Mouse (Mus musculus): ENCODE results near the gene Gm20388. TPM values are rescaled to one million over a fixed set of nuclear protein-coding genes. Genes with fewer than 3 reads are reported as not detected.

Gm20388 gene
- polyA plus RNA-seq, 1 experiment from 2014 or later, result not detected

DNA sequence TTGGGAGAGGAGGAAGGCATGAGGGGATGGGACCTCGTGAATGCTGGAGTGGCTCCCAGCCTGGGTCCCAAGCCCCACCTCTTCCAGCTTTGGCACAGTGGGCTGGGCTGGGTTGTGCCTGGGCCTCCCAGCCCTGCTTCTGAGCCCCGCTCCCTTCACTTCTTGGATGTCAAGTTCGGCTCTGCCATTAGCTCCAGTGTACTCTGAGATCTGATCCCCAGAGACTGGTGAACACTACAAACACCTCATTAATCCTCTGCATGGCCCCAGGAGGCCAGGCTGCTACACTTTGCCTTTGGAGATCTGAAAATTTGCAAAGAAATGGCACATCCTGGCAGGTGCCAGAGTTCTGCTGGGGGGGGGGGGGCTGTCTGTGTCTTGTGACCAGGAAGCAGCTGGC is 1858.5 kb downstream of the Gm20388 start:
- ATAC-seq (ENCODE audit: insufficient number of reproducible peaks, low FRiP score, low TSS enrichment, low read depth) (no peak), DNase-seq (ENCODE audit: low spot score) (no peak)
- Histone ChIP-seq H3K36me3 (ENCODE audit: control insufficient read depth, insufficient read depth, low read length) (no peaks in the 10 kb centered on the region), H3K27ac (replicated peaks; ENCODE audit: low read depth, low read length) (no peak overlapping the region), H3K4me3 (ENCODE audit: low read depth, low read length) (no peak overlapping the region), H3K4me2 (ENCODE audit: low read depth, severe bottlenecking) (no peak overlapping the region), H3K9ac (ENCODE audit: low read length) (no peak overlapping the region), H3K27me3 (ENCODE audit: control insufficient read depth, insufficient read depth, low read length) (no peaks in the 10 kb centered on the region), H3K9me3 (ENCODE audit: control insufficient read depth, low read length) (no peaks in the 10 kb centered on the region), H3K4me1 (ENCODE audit: control insufficient read depth, insufficient read depth, low read length) (0 out of 2 replicates have a peak, but pooled peaks cover 3% of the 10 kb centered on the region)
- WGBS, result 45% methylated on average over 3 of the region's 3 CpGs

DNA sequence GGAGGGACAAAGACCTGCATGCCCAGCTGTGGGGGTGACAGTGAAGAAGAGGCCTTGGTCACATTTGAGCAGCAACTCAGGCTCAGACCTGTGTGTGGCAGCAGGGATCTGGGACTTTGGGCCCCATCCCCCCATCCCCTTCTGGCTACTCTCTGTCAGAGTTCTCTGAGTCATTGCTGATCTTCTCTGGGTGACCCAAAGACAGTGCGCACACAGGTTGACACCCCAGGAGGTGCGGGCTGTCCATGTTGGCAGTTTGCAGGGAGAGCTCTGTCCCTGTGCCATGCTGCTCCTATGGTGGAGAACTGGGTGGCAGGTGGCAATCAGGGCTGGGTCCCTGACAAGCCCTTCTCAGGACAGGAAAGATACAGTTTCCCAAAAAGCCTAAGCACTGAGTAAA is 1859.0 kb downstream of the Gm20388 start:
- no peak overlapping the region for H3K4me2 ChIP-seq (ENCODE audit: low read depth, severe bottlenecking)
- no peaks in the 10 kb centered on the region for H3K27me3 ChIP-seq (ENCODE audit: control insufficient read depth, insufficient read depth, low read length)
- no peaks in the 10 kb centered on the region for H3K36me3 ChIP-seq (ENCODE audit: control insufficient read depth, insufficient read depth, low read length)
- H3K9me3 ChIP-seq (ENCODE audit: control insufficient read depth, low read length), result no peaks in the 10 kb centered on the region
- no peak overlapping the region for H3K4me3 ChIP-seq (ENCODE audit: low read depth, low read length)
- no peak overlapping the region for H3K9ac ChIP-seq (ENCODE audit: low read length)
- no peak for DNase-seq (ENCODE audit: low spot score)
- H3K27ac ChIP-seq (replicated peaks; ENCODE audit: low read depth, low read length), result no peak overlapping the region
- WGBS, result 80% methylated on average over 2 of the region's 2 CpGs
- H3K4me1 ChIP-seq (ENCODE audit: control insufficient read depth, insufficient read depth, low read length), result 0 out of 2 replicates have a peak, but pooled peaks cover 3% of the 10 kb centered on the region
- no peak for ATAC-seq (ENCODE audit: insufficient number of reproducible peaks, low FRiP score, low TSS enrichment, low read depth)

GRCm38 (mm10) chr8:121770845-121771752 is 1860.5 kb downstream of the Gm20388 start:
- H3K27me3 ChIP-seq (ENCODE audit: control insufficient read depth, insufficient read depth, low read length), result no peaks in the 10 kb centered on the region
- H3K27ac ChIP-seq (replicated peaks; ENCODE audit: low read depth, low read length), result no peak overlapping the region
- WGBS, result 42% methylated on average over 19 of the region's 19 CpGs
- no peak overlapping the region for H3K9ac ChIP-seq (ENCODE audit: low read length)
- no peak overlapping the region for H3K4me3 ChIP-seq (ENCODE audit: low read depth, low read length)
- ATAC-seq (ENCODE audit: insufficient number of reproducible peaks, low FRiP score, low TSS enrichment, low read depth) (no peak), DNase-seq (ENCODE audit: low spot score) (no peak)
- H3K4me2 ChIP-seq (ENCODE audit: low read depth, severe bottlenecking), result no peak overlapping the region
- H3K4me1 ChIP-seq (ENCODE audit: control insufficient read depth, insufficient read depth, low read length), result 0 out of 2 replicates have a peak, but pooled peaks cover 3% of the 10 kb centered on the region
- no peaks in the 10 kb centered on the region for H3K36me3 ChIP-seq (ENCODE audit: control insufficient read depth, insufficient read depth, low read length)
- no peaks in the 10 kb centered on the region for H3K9me3 ChIP-seq (ENCODE audit: control insufficient read depth, low read length)

- H3K4me2 ChIP-seq (ENCODE audit: low read depth, severe bottlenecking), result no peak overlapping the region
- DNase-seq (ENCODE audit: low spot score) (no peak), ATAC-seq (ENCODE audit: insufficient number of reproducible peaks, low FRiP score, low TSS enrichment, low read depth) (no peak)
These were observed 1863.2 kb downstream of the Gm20388 start for GRCm38 (mm10) chr8:121773876-121774275.

DNA sequence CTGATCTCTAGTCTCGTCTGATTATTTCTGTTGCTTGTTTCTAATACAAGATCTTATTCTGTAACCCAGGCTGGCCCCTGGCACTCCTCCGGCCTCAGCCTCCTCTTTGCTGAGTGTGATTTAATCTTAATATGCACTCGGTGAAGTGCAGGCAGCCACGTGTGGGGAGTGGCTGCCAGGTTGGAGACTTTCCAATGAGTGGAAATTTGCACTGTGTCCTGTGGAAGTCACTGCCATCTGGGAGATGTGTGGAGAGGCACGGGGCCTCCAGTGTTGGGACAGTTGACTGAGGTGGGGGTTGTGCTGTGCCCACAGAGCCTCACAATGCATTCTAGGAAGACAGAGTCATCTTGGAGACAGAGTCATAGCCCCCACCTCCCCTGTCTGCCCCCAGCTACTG is 1871.9 kb downstream of the Gm20388 start:
- ATAC-seq (ENCODE audit: insufficient number of reproducible peaks, low FRiP score, low TSS enrichment, low read depth) (no peak), DNase-seq (ENCODE audit: low spot score) (no peak)
- no peaks in the 10 kb centered on the region for H3K27me3 ChIP-seq (ENCODE audit: control insufficient read depth, insufficient read depth, low read length)
- H3K36me3 ChIP-seq (ENCODE audit: control insufficient read depth, insufficient read depth, low read length), result no peaks in the 10 kb centered on the region
- H3K9ac ChIP-seq (ENCODE audit: low read length), result no peak overlapping the region; the same call in 1 of the 2 replicates
- WGBS, result 81% methylated on average over 5 of the region's 5 CpGs
- H3K27ac ChIP-seq (replicated peaks; ENCODE audit: low read depth, low read length), result no peak overlapping the region
- H3K9me3 ChIP-seq (ENCODE audit: control insufficient read depth, low read length), result no peaks in the 10 kb centered on the region
- no peak overlapping the region for H3K4me3 ChIP-seq (ENCODE audit: low read depth, low read length)
- H3K4me2 ChIP-seq (ENCODE audit: low read depth, severe bottlenecking), result no peak overlapping the region
- H3K4me1 ChIP-seq (ENCODE audit: control insufficient read depth, insufficient read depth, low read length), result no peaks in the 10 kb centered on the region

More at GRCm38 (mm10) chr8:121773876-121774275, 1863.2 kb downstream of the Gm20388 start:
- 91% methylated on average over 12 of the region's 12 CpGs for WGBS
- no peaks in the 10 kb centered on the region for H3K9me3 ChIP-seq (ENCODE audit: control insufficient read depth, low read length)
- H3K4me3 ChIP-seq (ENCODE audit: low read depth, low read length), result no peak overlapping the region
- no peaks in the 10 kb centered on the region for H3K36me3 ChIP-seq (ENCODE audit: control insufficient read depth, insufficient read depth, low read length)
- H3K27ac ChIP-seq (replicated peaks; ENCODE audit: low read depth, low read length), result no peak overlapping the region
- H3K4me1 ChIP-seq (ENCODE audit: control insufficient read depth, insufficient read depth, low read length), result 0 out of 2 replicates have a peak, but pooled peaks cover 3% of the 10 kb centered on the region
- no peaks in the 10 kb centered on the region for H3K27me3 ChIP-seq (ENCODE audit: control insufficient read depth, insufficient read depth, low read length)
- H3K9ac ChIP-seq (ENCODE audit: low read length), result no peak overlapping the region

- DNase-seq (ENCODE audit: low spot score), result no peak
- H3K9me3 ChIP-seq (ENCODE audit: control insufficient read depth, low read length), result no peaks in the 10 kb centered on the region
- no peaks in the 10 kb centered on the region for H3K36me3 ChIP-seq (ENCODE audit: control insufficient read depth, insufficient read depth, low read length)
- H3K27ac ChIP-seq (replicated peaks; ENCODE audit: low read depth, low read length), result no peak overlapping the region
- no peaks in the 10 kb centered on the region for H3K27me3 ChIP-seq (ENCODE audit: control insufficient read depth, insufficient read depth, low read length)
- WGBS, result 70% methylated on average over 10 of the region's 10 CpGs
- no peak for ATAC-seq (ENCODE audit: insufficient number of reproducible peaks, low FRiP score, low TSS enrichment, low read depth)
- H3K4me1 ChIP-seq (ENCODE audit: control insufficient read depth, insufficient read depth, low read length), result no peaks in the 10 kb centered on the region
- no peak overlapping the region for H3K4me2 ChIP-seq (ENCODE audit: low read depth, severe bottlenecking)
- no peak overlapping the region for H3K9ac ChIP-seq (ENCODE audit: low read length)
- H3K4me3 ChIP-seq (ENCODE audit: low read depth, low read length), result no peak overlapping the region
These were observed 1875.9 kb downstream of the Gm20388 start for GRCm38 (mm10) chr8:121786542-121786941.

DNA sequence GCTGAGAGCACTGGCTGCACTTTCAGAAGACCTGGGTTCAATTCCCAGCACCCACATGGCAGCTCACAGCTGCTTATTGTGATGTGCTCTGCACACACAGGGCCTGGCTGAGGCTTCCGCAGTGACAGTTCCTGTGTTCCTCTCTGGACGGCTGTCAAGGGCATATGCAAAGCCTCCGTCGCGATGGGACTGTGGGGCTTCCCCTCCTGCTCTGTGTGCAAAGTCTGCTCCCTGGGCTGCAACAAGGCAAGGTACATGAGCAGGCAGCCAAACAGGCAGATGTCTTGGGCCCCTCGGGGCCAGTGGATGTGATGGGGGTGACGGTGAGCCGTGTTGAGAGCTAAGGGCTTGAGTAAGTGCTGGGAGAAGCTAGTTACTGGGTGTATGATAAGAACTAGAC is 1878.1 kb downstream of the Gm20388 start:
- Histone ChIP-seq H3K4me1 (ENCODE audit: control insufficient read depth, insufficient read depth, low read length) (no peaks in the 10 kb centered on the region), H3K36me3 (ENCODE audit: control insufficient read depth, insufficient read depth, low read length) (no peaks in the 10 kb centered on the region), H3K4me2 (ENCODE audit: low read depth, severe bottlenecking) (no peak overlapping the region), H3K9ac (ENCODE audit: low read length) (no peak overlapping the region), H3K9me3 (ENCODE audit: control insufficient read depth, low read length) (no peaks in the 10 kb centered on the region), H3K4me3 (ENCODE audit: low read depth, low read length) (no peak overlapping the region), H3K27ac (replicated peaks; ENCODE audit: low read depth, low read length) (no peak overlapping the region), H3K27me3 (ENCODE audit: control insufficient read depth, insufficient read depth, low read length) (no peaks in the 10 kb centered on the region)
- no peak for DNase-seq (ENCODE audit: low spot score)
- ATAC-seq (ENCODE audit: insufficient number of reproducible peaks, low FRiP score, low TSS enrichment, low read depth), result no peak
- 92% methylated on average over 8 of the region's 8 CpGs for WGBS

- Histone ChIP-seq H3K4me2 (ENCODE audit: low read depth, severe bottlenecking) (no peak overlapping the region), H3K36me3 (ENCODE audit: control insufficient read depth, insufficient read depth, low read length) (peaks cover 8% of the 10 kb centered on the region; the same call in 1 of the 2 replicates), H3K4me1 (ENCODE audit: control insufficient read depth, insufficient read depth, low read length) (no peaks in the 10 kb centered on the region), H3K4me3 (ENCODE audit: low read depth, low read length) (no peak overlapping the region), H3K27ac (replicated peaks; ENCODE audit: low read depth, low read length) (no peak overlapping the region), H3K9ac (ENCODE audit: low read length) (no peak overlapping the region), H3K27me3 (ENCODE audit: control insufficient read depth, insufficient read depth, low read length) (no peaks in the 10 kb centered on the region), H3K9me3 (ENCODE audit: control insufficient read depth, low read length) (no peaks in the 10 kb centered on the region)
- WGBS, result 82% methylated on average over 7 of the region's 7 CpGs
- DNase-seq (ENCODE audit: low spot score) (no peak), ATAC-seq (ENCODE audit: insufficient number of reproducible peaks, low FRiP score, low TSS enrichment, low read depth) (no peak)
These were observed 1881.5 kb downstream of the Gm20388 start for GRCm38 (mm10) chr8:121792159-121792558.
